Mouse (Mus musculus) embryo, embryonic 11 days (tissue): ENCODE data around the gene Mtnr1b.

Experiments
- DNase-seq: peaks from one replicate; pipeline ENCODE4 v3.0.0-alpha.2; 2015

Mtnr1b gene

GRCm38 (mm10) chr9:15800402-15800801 lies 74.0 kb downstream of the Mtnr1b start:
- no peak for DNase-seq

GRCm38 (mm10) chr9:15794408-15794807 lies 79.9 kb downstream of the Mtnr1b start:
- DNase-seq: no peak

- no peak for DNase-seq
Measured at GRCm38 (mm10) chr9:15792076-15792475, 82.3 kb downstream of the Mtnr1b start.

DNA sequence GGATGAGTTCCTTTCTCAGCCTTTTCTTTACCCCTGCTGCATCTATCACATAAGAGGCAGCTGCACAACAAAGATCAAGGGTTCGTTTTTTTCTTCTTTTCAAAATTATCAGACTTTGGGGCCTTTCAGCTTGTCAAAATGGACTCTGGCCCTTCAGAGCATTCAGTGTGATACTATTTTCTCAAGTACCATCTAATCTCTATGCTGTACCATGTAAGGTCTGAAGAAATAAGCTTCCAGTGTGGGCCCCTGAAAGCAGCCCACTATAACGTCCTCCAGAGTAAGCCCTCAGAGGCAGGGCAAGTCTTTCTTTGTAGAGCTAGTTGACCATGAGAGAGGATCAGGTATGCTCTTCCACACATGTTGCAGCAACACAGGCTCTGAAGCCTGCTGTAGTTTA lies 87.7 kb downstream of the Mtnr1b start:
- DNase-seq: no peak

- no peak for DNase-seq
Measured at GRCm38 (mm10) chr9:15786192-15786591, 88.2 kb downstream of the Mtnr1b start.

GRCm38 (mm10) chr9:15781936-15782335 lies 92.4 kb downstream of the Mtnr1b start:
- DNase-seq: no peak

GRCm38 (mm10) chr9:15774911-15775310 lies 99.4 kb downstream of the Mtnr1b start:
- DNase-seq: peak; percentile 11
